Mouse (Mus musculus) cerebellum, adult 2 months (tissue): Measurements from ENCODE around the gene Npas3.

Experiments used
- CTCF ChIP-seq: fragments of 200-500 bp; IDR thresholded peaks from 2 replicates; pipeline ENCODE4 v1.5.1; 2011; ENCODE audit warnings: low read depth, mild to moderate bottlenecking, control low read depth, low read length, moderate library complexity, borderline replicate concordance; ENCODE audit not compliant: insufficient read depth
- POLR2A ChIP-seq: fragments of 200-500 bp; IDR thresholded peaks from 2 replicates; pipeline ENCODE4 v1.6.1; 2011; ENCODE audit warnings: low read length, control low read depth, borderline replicate concordance; ENCODE audit not compliant: insufficient read depth

DNA sequence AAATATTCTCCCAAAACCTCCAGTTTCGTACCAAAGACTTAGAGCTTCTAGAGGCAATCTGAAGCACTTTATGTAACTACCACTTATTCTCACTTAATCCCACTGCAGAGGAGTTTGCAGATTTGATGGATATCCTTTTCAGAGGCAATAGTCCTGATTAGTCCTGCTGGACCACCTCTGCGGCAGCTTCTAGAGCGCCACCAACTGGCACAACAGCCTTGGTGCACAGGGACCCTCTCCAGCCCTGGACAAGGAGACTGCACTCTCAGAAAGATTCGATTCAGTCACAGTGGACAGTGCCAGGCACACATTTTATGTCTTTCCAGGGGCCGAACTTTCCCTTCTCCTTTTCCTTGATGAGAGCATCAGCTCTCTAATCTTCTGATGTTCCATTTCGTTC lies 471.4 kb downstream of the Npas3 start:
- TF ChIP-seq POLR2A (no peak), CTCF (no peak)
